Mouse (Mus musculus) adrenal gland, adult 2 months (tissue): ENCODE measurements around the gene Ppip5k2. TPM values are rescaled to one million over a fixed set of nuclear protein-coding genes. Genes with fewer than 3 reads are reported as not detected.
"Not testable (repeated sequence)": the region's sequence is repeated elsewhere in the genome, so short reads cannot be mapped to it uniquely, and the experiment has no call there.

Source experiments
- DNase-seq: peaks from one replicate; pipeline ENCODE4 v3.0.0; 2021
- long read RNA-seq: library from polyadenylated mRNA; stranded (forward); transcript quantifications from one replicate; pipeline ENCODE4 v2.0.0, GENCODE M21; 2021
- polyA plus RNA-seq: library from polyadenylated mRNA; depleted of rRNA; stranded (reverse); fragments of >200 nt; gene quantifications from 2 replicates; pipeline ENCODE4 v1.2.3, GENCODE M21; 2012; rRNA removed
- total RNA-seq, 2 experiments: library from RNA; stranded (reverse); gene quantifications; 2 replicates each; pipeline ENCODE4 v1.2.3; 2021

Ppip5k2 gene
- total RNA-seq (10 to 100 TPM; 11.3 to 11.4 TPM), polyA plus RNA-seq (0.65 and 1.1 TPM in 2 replicates)
- long read RNA-seq, full-length matches to known transcripts = 2 of 5 reads
- long read RNA-seq, partial matches to known transcripts = 0 of 5 reads
- long read RNA-seq, other reads (novel, unspliced or antisense) = 3 of 5 reads

- DNase-seq = peak; percentile 96
Observed at GRCm38 (mm10) chr1:97769904-97770753, at the start of gene Ppip5k2, which contains the start of gene Gin1. Ppip5k2 (minus strand) TSS chr1:97770411. Gin1 (plus strand) TSS chr1:97770172.

GRCm38 (mm10) chr1:97809255-97809912 is 39.2 kb upstream of the Ppip5k2 start:
- DNase-seq = no peak

- no peak for DNase-seq
Observed at GRCm38 (mm10) chr1:97804520-97804919, 34.3 kb upstream of the Ppip5k2 start.

GRCm38 (mm10) chr1:97802207-97802902 is 32.1 kb upstream of the Ppip5k2 start:
- DNase-seq = no peak

GRCm38 (mm10) chr1:97795936-97796335 is 25.7 kb upstream of the Ppip5k2 start:
- DNase-seq = no peak

GRCm38 (mm10) chr1:97794110-97794509 is 23.9 kb upstream of the Ppip5k2 start:
- DNase-seq = no peak

- no peak for DNase-seq
Observed at GRCm38 (mm10) chr1:97788490-97788889, 18.3 kb upstream of the Ppip5k2 start.

- DNase-seq = no peak
Observed at GRCm38 (mm10) chr1:97787674-97788073, 17.5 kb upstream of the Ppip5k2 start.

GRCm38 (mm10) chr1:97785685-97786393 is 15.6 kb upstream of the Ppip5k2 start:
- DNase-seq = no peak

GRCm38 (mm10) chr1:97784928-97785327 is 14.7 kb upstream of the Ppip5k2 start:
- no peak for DNase-seq

GRCm38 (mm10) chr1:97781674-97782073 is 11.5 kb upstream of the Ppip5k2 start:
- DNase-seq = no peak

GRCm38 (mm10) chr1:97773973-97774372 is 3.8 kb upstream of the Ppip5k2 start:
- no peak for DNase-seq

- no peak for DNase-seq
Observed at GRCm38 (mm10) chr1:97773362-97773761, 3.2 kb upstream of the Ppip5k2 start.

GRCm38 (mm10) chr1:97771727-97772126 is 1.5 kb upstream of the Ppip5k2 start:
- DNase-seq = no peak

- peak; percentile 18 for DNase-seq
Observed at GRCm38 (mm10) chr1:97771118-97771517, 907 bp upstream of the Ppip5k2 start.

GRCm38 (mm10) chr1:97769294-97769903 is 812 bp downstream of the Ppip5k2 start:
- DNase-seq = peak; percentile 54

GRCm38 (mm10) chr1:97768906-97769293 is 1.3 kb downstream of the Ppip5k2 start:
- DNase-seq = no peak

GRCm38 (mm10) chr1:97768089-97768488 is 2.1 kb downstream of the Ppip5k2 start:
- DNase-seq = no peak

- not testable (repeated sequence) for DNase-seq
Observed at GRCm38 (mm10) chr1:97765712-97766111, 4.5 kb downstream of the Ppip5k2 start.

GRCm38 (mm10) chr1:97761477-97761876 is 8.7 kb downstream of the Ppip5k2 start:
- no peak for DNase-seq

GRCm38 (mm10) chr1:97760598-97760997 is 9.6 kb downstream of the Ppip5k2 start:
- no peak for DNase-seq
